Mouse (Mus musculus): ENCODE measurements around the gene Tmem126a. TPM values are rescaled to one million over a fixed set of nuclear protein-coding genes. Genes with fewer than 3 reads are reported as not detected.
A peak's percentile ranks its signal among the peaks of the same experiment; 100 is the strongest.

The Tmem126a gene
- 10 to 100 TPM; 79.6 to 81.3 TPM for total RNA-seq (2021)
- long read RNA-seq, experiment 1, transcript Tmem126a-202 (5 exons, 756 nt): minor isoform, 5 of 34 reads
- long read RNA-seq, experiment 1, transcript Tmem126a-201 (5 exons, 799 nt): major isoform, 27 of 34 reads
- long read RNA-seq, experiment 1, partial matches to known transcripts: 2 of 34 reads
- long read RNA-seq, experiment 1, other reads (novel, unspliced or antisense): 0 of 34 reads
- long read RNA-seq, experiment 2, transcript Tmem126a-201 (5 exons, 799 nt): major isoform, 41 of 50 reads
- long read RNA-seq, experiment 2, partial matches to known transcripts: 5 of 50 reads
- long read RNA-seq, experiment 2, other reads (novel, unspliced or antisense): 0 of 50 reads

- intact Hi-C loops (cut with DNase I; ENCODE audit: low total_unique reads): no loop called here
Observed at GRCm38 (mm10) chr7:90456845-90457468, at the start of gene Tmem126a. Gene Tmem126a, minus strand, starts transcription at chr7:90457229.

GRCm38 (mm10) chr7:90482607-90483006 is 25.6 kb upstream of the Tmem126a start:
- DNase-seq: no peak
- intact Hi-C loops (cut with DNase I; ENCODE audit: low total_unique reads): no loop called here

More at GRCm38 (mm10) chr7:90456845-90457468, at the start of gene Tmem126a:
- peak; percentile 89 for DNase-seq

- intact Hi-C loops (cut with DNase I; ENCODE audit: low total_unique reads): no loop called here
- no peak for DNase-seq
Observed at GRCm38 (mm10) chr7:90476313-90477245, 19.6 kb upstream of the Tmem126a start, which contains the start of gene Dlg2. Gene Dlg2, plus strand, starts transcription at chr7:90476672.

GRCm38 (mm10) chr7:90475793-90476312 is 18.8 kb upstream of the Tmem126a start, which contains the start of gene Tmem126b:
Gene Tmem126b, minus strand, starts transcription at chr7:90476001.
- DNase-seq: peak; percentile 98
- intact Hi-C loops (cut with DNase I; ENCODE audit: low total_unique reads): no loop called here

- intact Hi-C loops (cut with DNase I; ENCODE audit: low total_unique reads): no loop called here
Observed at GRCm38 (mm10) chr7:90473511-90473910, 16.5 kb upstream of the Tmem126a start.

GRCm38 (mm10) chr7:90461441-90461840 is 4.4 kb upstream of the Tmem126a start:
- DNase-seq: no peak
- intact Hi-C loops (cut with DNase I; ENCODE audit: low total_unique reads): no loop called here

More at GRCm38 (mm10) chr7:90473511-90473910, 16.5 kb upstream of the Tmem126a start:
- DNase-seq: no peak

- peak; percentile 35 for DNase-seq
- intact Hi-C loops (cut with DNase I; ENCODE audit: low total_unique reads): no loop called here
Observed at GRCm38 (mm10) chr7:90460930-90461329, 3.9 kb upstream of the Tmem126a start.

GRCm38 (mm10) chr7:90460330-90460729 is 3.3 kb upstream of the Tmem126a start:
- no peak for DNase-seq
- intact Hi-C loops (cut with DNase I; ENCODE audit: low total_unique reads): no loop called here

- no peak for DNase-seq
- intact Hi-C loops (cut with DNase I; ENCODE audit: low total_unique reads): no loop called here
Observed at GRCm38 (mm10) chr7:90457517-90457916, 488 bp upstream of the Tmem126a start.

GRCm38 (mm10) chr7:90456149-90456844 is 732 bp downstream of the Tmem126a start:
- intact Hi-C loops (cut with DNase I; ENCODE audit: low total_unique reads): no loop called here
- DNase-seq: no peak

GRCm38 (mm10) chr7:90444206-90444605 is 12.8 kb downstream of the Tmem126a start:
- intact Hi-C loops (cut with DNase I; ENCODE audit: low total_unique reads): no loop called here
- DNase-seq: no peak

- intact Hi-C loops (cut with DNase I; ENCODE audit: low total_unique reads): no loop called here
- peak; percentile 77 for DNase-seq
Observed at GRCm38 (mm10) chr7:90443101-90444091, 13.6 kb downstream of the Tmem126a start.

- peak; percentile 96 for DNase-seq
- intact Hi-C loops (cut with DNase I; ENCODE audit: low total_unique reads): no loop called here
Observed at GRCm38 (mm10) chr7:90442518-90443080, 14.4 kb downstream of the Tmem126a start, which contains the start of gene Crebzf. Gene Crebzf, plus strand, starts transcription at chr7:90442729.

- no peak for DNase-seq
- intact Hi-C loops (cut with DNase I; ENCODE audit: low total_unique reads): no loop called here
Observed at GRCm38 (mm10) chr7:90442070-90442469, 15.0 kb downstream of the Tmem126a start.

GRCm38 (mm10) chr7:90440044-90440443 is 17.0 kb downstream of the Tmem126a start:
- DNase-seq: no peak
- intact Hi-C loops (cut with DNase I; ENCODE audit: low total_unique reads): no loop called here

- DNase-seq: no peak
- intact Hi-C loops (cut with DNase I; ENCODE audit: low total_unique reads): no loop called here
Observed at GRCm38 (mm10) chr7:90432221-90432620, 24.8 kb downstream of the Tmem126a start.

- DNase-seq: peak; percentile 8
- intact Hi-C loops (cut with DNase I; ENCODE audit: low total_unique reads): no loop called here
Observed at GRCm38 (mm10) chr7:90427006-90427405, 30.0 kb downstream of the Tmem126a start.
